Mouse (Mus musculus) thymus, adult 2 months (tissue): Measurements from ENCODE around the gene Sms.

Experiments used
- CTCF ChIP-seq: fragments of 200-500 bp; IDR thresholded peaks from 2 replicates; pipeline ENCODE4 v1.5.1; 2012; ENCODE audit warnings: mild to moderate bottlenecking, control low read depth, low read length, moderate library complexity, borderline replicate concordance; ENCODE audit not compliant: control insufficient read depth, poor library complexity, insufficient read depth; ENCODE audit errors: extremely low read depth
- POLR2A ChIP-seq: fragments of 200-500 bp; IDR thresholded peaks from 2 replicates; pipeline ENCODE4 v1.6.1; 2012; ENCODE audit warnings: mild to moderate bottlenecking, low read length, control low read depth, moderate library complexity; ENCODE audit not compliant: control insufficient read depth, poor library complexity, insufficient read depth; ENCODE audit errors: extremely low read depth

GRCm38 (mm10) chrX:157404919-157405318 is 87.2 kb downstream of the Sms start:
- TF ChIP-seq CTCF: no peak
- TF ChIP-seq POLR2A: no peak
